Mouse (Mus musculus): ENCODE results near the gene Stil. TPM values are rescaled to one million over a fixed set of nuclear protein-coding genes. Genes with fewer than 3 reads are reported as not detected.

The Stil gene
- polyA plus RNA-seq, 1 experiment, result 0.13 TPM

GRCm38 (mm10) chr4:114997051-114997450 is 2.9 kb upstream of the Stil start:
- peak; percentile 53 for DNase-seq
- H3K4me1 ChIP-seq (ENCODE audit: control insufficient read depth, insufficient read depth, low read length), result no peaks in the 10 kb centered on the region
- no peaks in the 10 kb centered on the region for H3K36me3 ChIP-seq (ENCODE audit: control insufficient read depth, insufficient read depth, low read length)
- no peaks in the 10 kb centered on the region for H3K27me3 ChIP-seq (replicated peaks; ENCODE audit: control insufficient read depth, insufficient read depth, low read length)
- no peak overlapping the region for H3K27ac ChIP-seq (ENCODE audit: insufficient read depth, low read depth, low read length)
- H3K4me3 ChIP-seq (ENCODE audit: insufficient read depth, low read depth, low read length), result no peak overlapping the region
- TF ChIP-seq CTCF (conservative IDR thresholded peaks at IDR 0.05; ENCODE audit: insufficient read depth, insufficient read length, low read depth, low read length) (no peak), POLR2A (IDR thresholded peaks at IDR 0.05; ENCODE audit: low read depth, low read length) (no peak)
- 58% methylated on average over 3 of the region's 3 CpGs for WGBS

GRCm38 (mm10) chr4:114999445-114999772 is 550 bp upstream of the Stil start:
- Histone ChIP-seq H3K27me3 (replicated peaks; ENCODE audit: control insufficient read depth, insufficient read depth, low read length) (no peaks in the 10 kb centered on the region), H3K27ac (ENCODE audit: insufficient read depth, low read depth, low read length) (peak overlapping the region; percentile 72), H3K36me3 (ENCODE audit: control insufficient read depth, insufficient read depth, low read length) (no peaks in the 10 kb centered on the region), H3K4me3 (ENCODE audit: insufficient read depth, low read depth, low read length) (peak overlapping the region; percentile 64), H3K4me1 (ENCODE audit: control insufficient read depth, insufficient read depth, low read length) (no peaks in the 10 kb centered on the region)
- TF ChIP-seq POLR2A (IDR thresholded peaks at IDR 0.05; ENCODE audit: low read depth, low read length), result no peak
- no peak for TF ChIP-seq CTCF (conservative IDR thresholded peaks at IDR 0.05; ENCODE audit: insufficient read depth, insufficient read length, low read depth, low read length)
- whole genome bisulfite sequencing, result 9% methylated on average over 9 of the region's 9 CpGs
- no peak for DNase-seq

DNA sequence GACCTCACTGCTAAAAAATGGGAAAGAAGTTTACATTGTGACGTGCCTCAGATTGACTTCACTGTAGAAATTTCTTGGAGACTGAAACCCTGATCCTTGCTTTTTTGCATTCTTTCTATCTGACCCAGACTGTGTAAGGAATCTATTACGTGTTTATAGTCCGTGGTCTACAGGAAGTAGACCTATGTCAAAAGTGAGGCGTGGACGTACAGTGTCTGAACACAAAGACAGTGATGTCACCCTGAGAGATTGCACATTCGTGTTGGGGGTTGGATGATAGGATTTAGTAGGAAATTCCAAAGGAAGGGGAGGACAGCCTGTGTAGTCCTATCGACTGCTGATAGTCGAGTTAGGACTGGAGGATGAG is 453 bp downstream of the Stil start:
- Histone ChIP-seq H3K4me3 (ENCODE audit: insufficient read depth, low read depth, low read length) (peak overlapping the region; percentile 67), H3K27me3 (replicated peaks; ENCODE audit: control insufficient read depth, insufficient read depth, low read length) (no peaks in the 10 kb centered on the region), H3K36me3 (ENCODE audit: control insufficient read depth, insufficient read depth, low read length) (no peaks in the 10 kb centered on the region), H3K4me1 (ENCODE audit: control insufficient read depth, insufficient read depth, low read length) (no peaks in the 10 kb centered on the region), H3K27ac (ENCODE audit: insufficient read depth, low read depth, low read length) (no peak overlapping the region)
- DNase-seq, result no peak
- 2% methylated on average over 8 of the region's 8 CpGs for WGBS
- TF ChIP-seq CTCF (conservative IDR thresholded peaks at IDR 0.05; ENCODE audit: insufficient read depth, insufficient read length, low read depth, low read length) (no peak), POLR2A (IDR thresholded peaks at IDR 0.05; ENCODE audit: low read depth, low read length) (no peak)

- no peak overlapping the region for H3K27ac ChIP-seq (ENCODE audit: insufficient read depth, low read depth, low read length)
- no peaks in the 10 kb centered on the region for H3K27me3 ChIP-seq (replicated peaks; ENCODE audit: control insufficient read depth, insufficient read depth, low read length)
- no peak for DNase-seq
- WGBS, result 96% methylated on average over 3 of the region's 3 CpGs
- no peaks in the 10 kb centered on the region for H3K36me3 ChIP-seq (ENCODE audit: control insufficient read depth, insufficient read depth, low read length)
- no peaks in the 10 kb centered on the region for H3K4me1 ChIP-seq (ENCODE audit: control insufficient read depth, insufficient read depth, low read length)
- TF ChIP-seq POLR2A (IDR thresholded peaks at IDR 0.05; ENCODE audit: low read depth, low read length) (no peak), CTCF (conservative IDR thresholded peaks at IDR 0.05; ENCODE audit: insufficient read depth, insufficient read length, low read depth, low read length) (no peak)
- no peak overlapping the region for H3K4me3 ChIP-seq (ENCODE audit: insufficient read depth, low read depth, low read length)
Measured at GRCm38 (mm10) chr4:115014276-115014675, 14.3 kb downstream of the Stil start.

- TF ChIP-seq POLR2A (IDR thresholded peaks at IDR 0.05; ENCODE audit: low read depth, low read length) (no peak), CTCF (conservative IDR thresholded peaks at IDR 0.05; ENCODE audit: insufficient read depth, insufficient read length, low read depth, low read length) (no peak)
- H3K27me3 ChIP-seq (replicated peaks; ENCODE audit: control insufficient read depth, insufficient read depth, low read length), result no peaks in the 10 kb centered on the region
- no peaks in the 10 kb centered on the region for H3K4me1 ChIP-seq (ENCODE audit: control insufficient read depth, insufficient read depth, low read length)
- no peak overlapping the region for H3K4me3 ChIP-seq (ENCODE audit: insufficient read depth, low read depth, low read length)
- DNase-seq, result no peak
- no peaks in the 10 kb centered on the region for H3K36me3 ChIP-seq (ENCODE audit: control insufficient read depth, insufficient read depth, low read length)
- WGBS, result 96% methylated on average over 3 of the region's 3 CpGs
- no peak overlapping the region for H3K27ac ChIP-seq (ENCODE audit: insufficient read depth, low read depth, low read length)
Measured at GRCm38 (mm10) chr4:115019997-115020396, 20.0 kb downstream of the Stil start.

GRCm38 (mm10) chr4:115035043-115035442 is 35.1 kb downstream of the Stil start:
- Histone ChIP-seq H3K36me3 (ENCODE audit: control insufficient read depth, insufficient read depth, low read length) (no peaks in the 10 kb centered on the region), H3K4me3 (ENCODE audit: insufficient read depth, low read depth, low read length) (no peak overlapping the region), H3K27me3 (replicated peaks; ENCODE audit: control insufficient read depth, insufficient read depth, low read length) (no peaks in the 10 kb centered on the region), H3K4me1 (ENCODE audit: control insufficient read depth, insufficient read depth, low read length) (no peaks in the 10 kb centered on the region), H3K27ac (ENCODE audit: insufficient read depth, low read depth, low read length) (no peak overlapping the region)
- TF ChIP-seq CTCF (conservative IDR thresholded peaks at IDR 0.05; ENCODE audit: insufficient read depth, insufficient read length, low read depth, low read length) (no peak), POLR2A (IDR thresholded peaks at IDR 0.05; ENCODE audit: low read depth, low read length) (no peak)
- no peak for DNase-seq
- 79% methylated on average over 6 of the region's 6 CpGs for WGBS

DNA sequence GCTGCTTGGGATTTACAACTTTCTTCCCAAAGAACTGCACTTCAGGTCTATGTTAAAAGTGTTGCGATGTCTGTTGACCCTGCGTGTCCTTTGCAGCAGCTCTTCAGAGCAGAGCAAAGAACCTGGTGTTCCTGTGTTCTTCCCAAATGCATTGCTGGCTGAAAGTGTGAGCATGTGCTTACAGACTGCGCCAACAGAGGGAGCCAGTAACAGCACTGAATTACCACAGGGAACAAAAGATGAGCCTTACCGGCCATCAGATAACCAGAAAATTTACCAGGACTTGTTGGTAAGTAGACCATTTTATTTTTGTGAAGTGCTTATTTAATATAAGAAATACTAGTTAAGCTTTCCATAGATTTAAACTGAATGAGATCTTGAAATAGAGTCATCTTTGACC is 38.3 kb downstream of the Stil start:
- TF ChIP-seq POLR2A (IDR thresholded peaks at IDR 0.05; ENCODE audit: low read depth, low read length) (no peak), CTCF (conservative IDR thresholded peaks at IDR 0.05; ENCODE audit: insufficient read depth, insufficient read length, low read depth, low read length) (peak; percentile 82)
- peak; percentile 70 for DNase-seq
- Histone ChIP-seq H3K36me3 (ENCODE audit: control insufficient read depth, insufficient read depth, low read length) (no peaks in the 10 kb centered on the region), H3K4me3 (ENCODE audit: insufficient read depth, low read depth, low read length) (no peak overlapping the region), H3K27me3 (replicated peaks; ENCODE audit: control insufficient read depth, insufficient read depth, low read length) (no peaks in the 10 kb centered on the region), H3K27ac (ENCODE audit: insufficient read depth, low read depth, low read length) (no peak overlapping the region), H3K4me1 (ENCODE audit: control insufficient read depth, insufficient read depth, low read length) (no peaks in the 10 kb centered on the region)
- 33% methylated on average over 4 of the region's 4 CpGs for WGBS

GRCm38 (mm10) chr4:115045621-115046020 is 45.7 kb downstream of the Stil start:
- Histone ChIP-seq H3K27me3 (replicated peaks; ENCODE audit: control insufficient read depth, insufficient read depth, low read length) (no peaks in the 10 kb centered on the region), H3K36me3 (ENCODE audit: control insufficient read depth, insufficient read depth, low read length) (no peaks in the 10 kb centered on the region), H3K4me3 (ENCODE audit: insufficient read depth, low read depth, low read length) (no peak overlapping the region), H3K4me1 (ENCODE audit: control insufficient read depth, insufficient read depth, low read length) (no peaks in the 10 kb centered on the region), H3K27ac (ENCODE audit: insufficient read depth, low read depth, low read length) (no peak overlapping the region)
- no peak for DNase-seq
- no peak for TF ChIP-seq POLR2A (IDR thresholded peaks at IDR 0.05; ENCODE audit: low read depth, low read length)
- no peak for TF ChIP-seq CTCF (conservative IDR thresholded peaks at IDR 0.05; ENCODE audit: insufficient read depth, insufficient read length, low read depth, low read length)
- WGBS, result 81% methylated on average over 3 of the region's 3 CpGs

Data from kidney, adult 2 months (tissue).